Mouse (Mus musculus) R1 (cell line): ENCODE measurements around the gene Arhgef39.

Experiments used
- DNase-seq: peaks from one replicate; pipeline ENCODE4 v3.0.0-alpha.2; 2018; ENCODE audit warnings: low read depth, low spot score

Gene Arhgef39

DNA sequence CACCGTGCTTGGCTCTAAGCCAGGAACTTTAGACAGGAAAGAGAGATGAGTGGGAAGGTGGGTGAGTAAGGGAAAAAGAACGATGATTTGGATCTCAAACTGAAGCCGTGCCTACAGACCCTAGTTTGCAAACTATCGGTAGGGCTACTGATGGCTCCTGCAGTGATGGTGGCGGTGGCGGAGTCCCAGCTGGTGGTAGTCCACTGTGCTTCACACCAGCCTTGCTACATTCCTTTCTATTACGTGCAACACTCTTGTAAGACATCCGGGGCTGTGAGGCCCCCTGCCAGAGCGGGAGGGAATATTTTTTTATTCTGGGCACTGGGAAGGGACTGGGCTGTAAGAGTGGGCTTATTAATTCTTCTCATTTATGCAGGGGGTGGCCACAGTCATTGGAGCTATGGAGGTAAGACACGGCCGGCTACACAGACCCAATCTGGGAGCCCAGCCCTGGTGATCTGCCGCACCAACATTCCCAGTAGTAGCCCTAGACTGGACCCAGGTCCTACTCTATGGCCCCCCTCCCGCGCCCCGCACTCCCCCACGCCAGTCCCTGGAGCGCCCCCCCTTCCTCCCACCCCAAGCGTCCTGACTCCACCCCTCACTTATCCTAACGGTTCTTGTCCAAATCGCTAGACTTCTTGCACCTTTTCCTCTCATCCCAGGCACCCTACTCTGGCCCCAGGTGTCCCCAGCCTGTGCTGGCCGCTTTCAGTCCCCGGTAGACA lies 8.6 kb upstream of the Arhgef39 start:
- DNase-seq: no peak

DNA sequence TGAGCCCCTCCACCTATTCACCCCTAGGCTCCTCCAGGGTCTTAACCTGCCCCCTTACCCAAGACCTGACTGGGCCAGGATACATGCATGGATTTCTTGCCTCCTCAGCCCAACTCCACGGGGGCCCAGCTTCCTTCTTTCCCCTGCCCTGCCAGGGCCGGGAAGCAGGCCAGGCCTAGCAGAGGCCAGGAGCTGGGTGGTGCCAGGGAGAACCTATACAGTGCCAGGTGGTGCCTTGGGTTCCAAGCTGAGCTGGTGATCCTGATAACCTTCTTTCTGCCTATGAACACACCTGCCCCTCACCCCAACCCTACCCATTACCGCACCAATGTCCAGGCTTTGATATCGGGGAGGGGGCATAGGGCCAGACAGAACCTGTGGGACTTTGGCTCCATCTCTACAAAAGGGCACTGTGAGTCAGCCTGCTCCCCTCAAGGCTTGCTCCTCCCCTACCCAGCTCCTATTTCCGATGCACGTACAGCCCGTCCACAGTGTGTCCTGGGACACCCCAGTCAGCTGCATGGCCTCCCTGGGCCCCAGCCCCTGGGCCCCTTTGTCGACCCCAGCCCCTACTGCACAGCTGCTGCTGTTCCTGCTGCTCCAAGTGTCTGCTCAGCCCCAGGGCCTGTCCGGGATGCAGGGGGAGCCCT lies 7.2 kb upstream of the Arhgef39 start, which contains the start of gene Car9:
Car9 (plus strand) TSS at position 431 of the 650 bp plus-strand sequence.
- DNase-seq: no peak

GRCm38 (mm10) chr4:43506074-43506473 lies 6.6 kb upstream of the Arhgef39 start:
- DNase-seq: no peak

GRCm38 (mm10) chr4:43504269-43504668 lies 4.8 kb upstream of the Arhgef39 start:
- DNase-seq: no peak

DNA sequence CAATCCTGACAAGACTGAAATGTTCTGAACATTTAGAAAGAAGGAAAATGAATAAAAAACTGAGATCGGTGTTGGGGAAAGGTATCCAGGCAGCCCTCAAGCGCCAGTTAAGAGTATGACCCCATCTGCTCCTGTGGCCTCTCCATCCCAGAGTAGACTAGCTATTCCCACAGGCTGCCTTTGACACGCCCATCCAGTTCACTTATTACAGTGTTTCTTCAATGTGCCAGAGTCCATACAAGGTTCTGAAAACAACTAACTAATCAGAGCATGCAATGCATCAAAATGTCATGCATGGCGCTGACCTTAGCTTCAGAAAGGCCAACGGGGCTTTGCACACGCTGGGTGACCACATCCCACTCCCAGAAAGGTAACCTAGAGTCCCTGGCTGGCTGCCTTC lies 4.0 kb upstream of the Arhgef39 start:
- DNase-seq: no peak

GRCm38 (mm10) chr4:43503041-43503440 lies 3.5 kb upstream of the Arhgef39 start:
- no peak for DNase-seq

DNA sequence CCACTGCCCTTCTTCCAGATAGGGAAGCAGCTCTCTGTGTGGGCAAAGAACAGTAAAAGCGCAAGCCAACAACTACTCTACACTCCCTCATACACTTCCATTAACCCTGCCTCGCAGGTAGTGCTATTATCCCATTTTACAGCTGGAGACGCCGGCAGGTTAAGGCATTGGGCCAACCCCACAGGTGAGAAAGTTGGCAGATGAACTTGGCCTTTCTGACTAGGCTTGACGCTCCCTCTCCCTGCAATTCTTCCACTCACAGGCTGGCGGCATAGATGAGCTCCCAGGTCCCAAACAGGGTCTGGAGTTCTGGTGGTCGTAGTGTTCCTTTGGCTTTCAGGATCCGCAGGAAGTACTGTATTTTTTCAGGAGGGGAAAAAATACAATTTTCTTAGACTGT lies 512 bp downstream of the Arhgef39 start:
- DNase-seq: peak; percentile 89

DNA sequence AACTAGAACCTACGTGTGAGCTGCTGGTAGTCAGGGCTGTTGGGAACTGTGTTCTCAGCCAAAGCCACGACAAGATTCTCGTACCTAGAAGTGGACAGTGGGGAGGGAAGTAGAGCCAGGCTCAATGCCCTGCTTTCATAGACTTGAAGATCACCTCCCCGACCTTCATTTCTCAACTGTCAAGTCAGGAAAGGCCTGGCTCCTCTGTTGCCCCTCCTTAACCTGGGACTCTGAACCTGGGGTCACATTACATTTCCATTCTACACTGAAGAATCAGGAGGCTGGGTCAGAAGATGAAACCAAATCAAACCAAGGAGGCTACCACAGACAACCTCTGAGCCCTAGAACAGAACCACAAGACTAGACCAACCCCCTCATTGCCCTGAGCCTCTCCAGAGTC lies 1.5 kb downstream of the Arhgef39 start:
- DNase-seq: no peak

DNA sequence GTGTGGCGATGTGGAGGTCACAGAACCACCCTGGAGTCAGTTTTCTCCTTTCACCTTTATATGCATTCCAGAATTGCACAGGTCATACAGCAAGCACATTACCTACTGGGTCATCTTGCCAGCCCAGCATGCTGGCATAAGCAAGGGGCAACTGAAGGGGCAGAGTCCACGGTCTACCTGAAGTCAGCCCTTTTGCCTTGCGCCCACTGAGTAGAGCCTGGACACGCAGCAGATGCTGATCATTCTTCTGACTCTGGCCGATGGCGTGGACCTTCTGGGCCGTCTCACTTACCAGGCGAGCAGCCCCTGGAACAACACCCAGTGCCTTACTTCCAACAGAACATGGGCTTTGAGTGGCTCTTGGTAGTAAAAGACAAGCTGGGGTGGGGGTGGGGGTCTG lies 2.1 kb downstream of the Arhgef39 start:
- no peak for DNase-seq

- DNase-seq: no peak
Measured at GRCm38 (mm10) chr4:43496587-43496986, 2.9 kb downstream of the Arhgef39 start.

- no peak for DNase-seq
Measured at GRCm38 (mm10) chr4:43493846-43494240, 5.7 kb downstream of the Arhgef39 start.

DNA sequence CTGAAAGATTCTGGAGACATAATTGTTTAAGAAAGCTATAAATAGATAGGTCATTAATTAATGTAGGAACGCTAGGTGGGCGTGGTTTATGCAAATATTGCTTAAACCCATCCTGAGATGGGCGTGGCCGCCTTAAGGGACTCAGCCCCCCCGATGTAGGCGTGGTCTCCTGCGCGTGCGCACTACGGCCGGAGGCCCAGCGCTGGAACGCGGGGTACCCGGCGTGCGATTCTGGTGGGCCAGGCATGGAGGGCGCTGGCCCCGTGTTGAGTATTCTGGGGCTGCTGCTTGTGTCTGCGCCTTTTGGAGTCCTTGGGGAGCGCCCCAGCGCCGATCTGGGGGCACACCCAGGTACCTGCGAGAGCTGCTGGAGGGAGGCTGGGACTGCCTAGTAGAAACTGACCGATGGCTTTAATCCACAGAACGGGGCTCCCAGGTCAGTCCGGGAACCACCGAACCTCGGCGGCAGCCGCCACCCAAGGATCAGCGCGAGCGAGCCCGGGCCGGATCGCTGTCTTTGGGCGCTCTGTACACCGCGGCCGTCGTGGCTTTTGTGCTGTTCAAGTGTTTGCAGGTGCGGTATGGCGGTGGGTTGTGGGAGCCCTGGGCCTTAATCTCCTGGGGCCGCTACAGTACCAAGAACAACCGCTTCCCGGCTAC lies 6.2 kb downstream of the Arhgef39 start:
- peak; percentile 93 for DNase-seq

DNA sequence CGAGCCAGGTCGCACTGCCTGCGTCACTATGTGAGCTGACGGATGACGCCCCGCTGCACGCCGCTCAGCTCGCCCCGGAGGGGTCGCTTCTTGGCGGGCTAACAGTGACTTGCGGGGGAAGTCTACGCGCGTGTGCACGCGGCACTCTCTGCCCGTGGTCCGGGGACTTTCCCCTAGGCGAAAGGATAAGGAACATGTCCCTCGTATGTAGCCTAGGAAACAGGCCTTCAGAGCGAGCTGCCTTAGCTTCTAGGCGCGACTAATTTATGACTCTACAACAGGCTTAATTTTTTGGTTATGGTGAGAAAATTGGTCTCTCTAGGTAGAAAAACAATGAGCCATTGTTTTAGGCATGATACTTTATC lies 6.7 kb downstream of the Arhgef39 start, which contains the start of gene Ccdc107:
Ccdc107 (plus strand) TSS at position 80 of the 365 bp plus-strand sequence.
- peak; percentile 98 for DNase-seq

GRCm38 (mm10) chr4:43492101-43492820 lies 7.2 kb downstream of the Arhgef39 start:
- DNase-seq: peak; percentile 35

GRCm38 (mm10) chr4:43490801-43491200 lies 8.7 kb downstream of the Arhgef39 start:
- no peak for DNase-seq

GRCm38 (mm10) chr4:43489611-43490010 lies 9.9 kb downstream of the Arhgef39 start:
- DNase-seq: no peak

DNA sequence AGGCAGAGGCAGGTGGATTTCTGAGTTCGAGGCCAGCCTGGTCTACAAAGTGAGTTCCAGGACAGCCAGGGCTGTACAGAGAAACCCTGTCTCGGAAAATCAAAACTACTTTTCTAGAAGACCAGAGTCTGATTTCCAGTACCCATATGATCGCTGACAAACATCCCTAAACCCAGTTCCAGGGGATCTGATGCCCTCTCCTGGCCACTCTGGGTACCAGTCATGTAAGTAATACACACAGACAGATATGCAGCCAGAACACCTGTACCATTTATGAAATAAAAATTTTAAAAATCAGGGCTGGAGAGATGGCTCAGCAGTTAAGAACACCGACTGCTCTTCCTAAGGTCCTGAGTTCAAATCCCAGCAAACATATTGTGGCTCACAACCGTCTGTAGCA lies 13.8 kb downstream of the Arhgef39 start:
- peak; percentile 74 for DNase-seq

GRCm38 (mm10) chr4:43483535-43484091 lies 15.9 kb downstream of the Arhgef39 start, which contains the start of gene Sit1:
TSS of gene Sit1 (minus strand) at chr4:43483734.
- no peak for DNase-seq

GRCm38 (mm10) chr4:43482591-43482990 lies 16.9 kb downstream of the Arhgef39 start:
- no peak for DNase-seq

DNA sequence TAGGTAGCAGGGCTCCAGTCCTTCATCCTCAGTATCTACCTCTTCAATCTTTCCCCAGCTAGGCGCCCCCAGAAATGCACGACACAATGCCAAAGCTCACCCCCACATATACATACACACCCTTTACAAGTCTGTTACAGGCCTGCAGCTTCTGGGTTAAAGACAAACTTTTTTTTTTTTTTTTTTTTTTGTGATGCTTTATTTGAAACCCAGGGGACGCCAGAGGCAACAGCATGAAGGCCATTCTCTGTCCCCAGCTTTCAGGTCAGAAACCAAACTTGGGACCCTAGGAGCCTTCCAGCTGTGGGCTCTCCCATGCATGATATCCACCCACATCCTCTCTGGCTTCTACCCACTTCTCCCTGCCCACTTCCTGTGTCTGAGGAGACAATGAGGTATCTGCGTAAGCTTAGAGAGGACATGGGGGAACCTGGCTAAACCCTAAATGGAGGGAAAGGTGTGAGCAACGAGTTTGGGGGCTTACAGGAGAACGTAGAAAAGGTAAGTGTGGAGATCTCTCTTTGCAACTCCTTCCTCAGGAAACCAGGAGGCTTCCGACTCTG lies 17.5 kb downstream of the Arhgef39 start:
- DNase-seq: no peak

DNA sequence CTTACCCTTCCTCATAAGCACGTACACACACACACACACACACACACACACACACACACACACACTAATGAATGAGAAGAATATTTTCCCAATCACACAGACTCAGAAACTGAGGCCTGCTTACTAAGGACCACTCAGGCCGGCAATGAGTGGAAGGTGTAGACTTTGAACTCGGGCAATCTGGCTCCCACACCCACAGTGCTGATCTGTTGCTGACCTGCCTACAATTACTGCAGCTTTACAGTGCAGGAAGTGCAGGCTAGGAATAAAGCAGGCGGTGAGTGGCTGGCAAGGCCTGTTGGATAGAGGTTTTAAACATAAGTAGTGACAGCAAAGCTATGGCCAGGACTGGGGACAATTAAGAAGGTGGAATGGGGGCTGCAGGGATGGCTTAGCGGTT lies 18.5 kb downstream of the Arhgef39 start:
- no peak for DNase-seq
